Mouse (Mus musculus): ENCODE measurements at regions not wholly inside any gene's neighbourhood (a gene's known extent, or its start where the extent isn't known, plus 50 kb on each side); places are given as distances from the start of the nearest gene placed in this dataset.

DNA sequence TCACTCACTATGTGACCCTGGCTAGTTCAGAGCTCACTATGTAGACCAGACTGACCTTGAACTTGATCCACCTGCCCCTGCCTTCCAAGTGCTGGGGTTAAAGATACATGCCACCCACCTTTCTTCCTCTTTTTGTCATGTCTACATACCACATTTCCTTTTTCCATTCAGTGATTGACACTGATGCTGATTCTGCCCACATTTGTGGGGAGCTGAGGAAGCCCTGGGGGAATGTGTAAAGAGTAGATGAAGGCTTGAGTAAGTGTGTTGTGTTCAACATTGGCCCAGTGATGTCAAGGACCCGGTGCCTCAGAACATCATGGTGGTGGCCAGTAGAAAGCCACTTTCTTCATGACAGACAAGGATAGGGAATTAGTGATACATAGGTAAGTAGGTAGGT is 201.3 kb downstream of the Rpap3 start:
- 97% methylated on average over 1 of the region's 1 CpGs for WGBS
- H3K9ac ChIP-seq (replicated peaks; ENCODE audit: low read length), result no peak overlapping the region
- H3K4me3 ChIP-seq (replicated peaks; ENCODE audit: low read depth, low read length), result no peak overlapping the region
- H3K9me3 ChIP-seq (ENCODE audit: control insufficient read depth, low read length), result no peaks in the 10 kb centered on the region
- DNase-seq (no peak), ATAC-seq (ENCODE audit: low FRiP score, low TSS enrichment) (no peak)
- no peak overlapping the region for H3K4me2 ChIP-seq (ENCODE audit: low read length)
- no peak overlapping the region for H3K27ac ChIP-seq (replicated peaks; ENCODE audit: low read depth, low read length)
- no peaks in the 10 kb centered on the region for H3K36me3 ChIP-seq (ENCODE audit: control insufficient read depth, insufficient read depth, low read length)
- no peaks in the 10 kb centered on the region for H3K27me3 ChIP-seq (ENCODE audit: control insufficient read depth, insufficient read depth, low read length)
- no peaks in the 10 kb centered on the region for H3K4me1 ChIP-seq (ENCODE audit: control insufficient read depth, insufficient read depth, low read length)

DNA sequence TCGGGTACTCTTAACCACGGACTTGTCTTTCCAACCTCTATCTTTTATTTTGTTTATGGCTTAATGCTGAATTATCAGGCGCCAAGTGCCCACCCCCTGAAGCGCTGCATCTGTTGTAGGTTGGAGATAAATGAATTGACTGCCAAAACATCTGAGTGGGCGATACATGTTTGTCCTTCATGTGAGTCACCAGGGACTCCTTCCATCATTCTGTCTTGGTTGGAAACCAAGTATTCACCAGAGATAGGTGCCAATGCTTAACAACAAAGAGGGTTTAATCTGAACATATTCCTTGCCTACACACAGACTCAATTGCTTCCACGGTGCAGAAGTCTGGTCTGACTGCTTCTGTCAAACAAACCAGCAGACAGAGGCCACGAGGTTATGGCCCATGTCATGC is 203.6 kb downstream of the Rpap3 start:
- Histone ChIP-seq H3K9ac (replicated peaks; ENCODE audit: low read length) (no peak overlapping the region), H3K27ac (replicated peaks; ENCODE audit: low read depth, low read length) (no peak overlapping the region), H3K27me3 (ENCODE audit: control insufficient read depth, insufficient read depth, low read length) (no peaks in the 10 kb centered on the region), H3K4me1 (ENCODE audit: control insufficient read depth, insufficient read depth, low read length) (no peaks in the 10 kb centered on the region), H3K4me3 (replicated peaks; ENCODE audit: low read depth, low read length) (no peak overlapping the region), H3K9me3 (ENCODE audit: control insufficient read depth, low read length) (0 out of 2 replicates have a peak, but pooled peaks cover 2% of the 10 kb centered on the region), H3K36me3 (ENCODE audit: control insufficient read depth, insufficient read depth, low read length) (no peaks in the 10 kb centered on the region), H3K4me2 (ENCODE audit: low read length) (no peak overlapping the region)
- WGBS, result 92% methylated on average over 7 of the region's 7 CpGs
- ATAC-seq (ENCODE audit: low FRiP score, low TSS enrichment), result no peak
- DNase-seq, result no peak

DNA sequence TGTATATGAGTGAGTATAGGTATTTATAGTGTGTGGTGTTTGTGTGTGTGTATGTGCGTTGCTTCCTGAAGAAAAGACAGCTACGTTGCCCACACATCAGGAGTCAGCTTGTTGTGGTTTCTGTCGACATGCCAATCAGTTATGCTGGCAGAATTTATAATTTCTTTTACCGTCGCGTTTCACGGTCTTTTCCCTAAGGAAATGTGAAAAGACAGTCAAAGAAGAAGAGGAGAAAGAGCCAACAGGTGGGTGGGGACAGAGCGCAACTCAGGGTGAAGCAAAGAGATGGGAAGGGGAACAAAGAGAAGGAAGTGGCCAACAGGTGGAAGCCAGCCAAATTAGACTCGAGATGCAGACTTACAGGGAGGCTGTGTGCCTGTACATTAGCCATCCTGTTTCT is 204.2 kb downstream of the Rpap3 start:
- H3K4me1 ChIP-seq (ENCODE audit: control insufficient read depth, insufficient read depth, low read length), result no peaks in the 10 kb centered on the region
- 0 out of 2 replicates have a peak, but pooled peaks cover 2% of the 10 kb centered on the region for H3K9me3 ChIP-seq (ENCODE audit: control insufficient read depth, low read length)
- H3K36me3 ChIP-seq (ENCODE audit: control insufficient read depth, insufficient read depth, low read length), result no peaks in the 10 kb centered on the region
- WGBS, result 82% methylated on average over 9 of the region's 9 CpGs
- DNase-seq (no peak), ATAC-seq (ENCODE audit: low FRiP score, low TSS enrichment) (no peak)
- no peak overlapping the region for H3K9ac ChIP-seq (replicated peaks; ENCODE audit: low read length)
- H3K4me3 ChIP-seq (replicated peaks; ENCODE audit: low read depth, low read length), result no peak overlapping the region
- H3K27me3 ChIP-seq (ENCODE audit: control insufficient read depth, insufficient read depth, low read length), result no peaks in the 10 kb centered on the region
- H3K27ac ChIP-seq (replicated peaks; ENCODE audit: low read depth, low read length), result no peak overlapping the region
- no peak overlapping the region for H3K4me2 ChIP-seq (ENCODE audit: low read length)

DNA sequence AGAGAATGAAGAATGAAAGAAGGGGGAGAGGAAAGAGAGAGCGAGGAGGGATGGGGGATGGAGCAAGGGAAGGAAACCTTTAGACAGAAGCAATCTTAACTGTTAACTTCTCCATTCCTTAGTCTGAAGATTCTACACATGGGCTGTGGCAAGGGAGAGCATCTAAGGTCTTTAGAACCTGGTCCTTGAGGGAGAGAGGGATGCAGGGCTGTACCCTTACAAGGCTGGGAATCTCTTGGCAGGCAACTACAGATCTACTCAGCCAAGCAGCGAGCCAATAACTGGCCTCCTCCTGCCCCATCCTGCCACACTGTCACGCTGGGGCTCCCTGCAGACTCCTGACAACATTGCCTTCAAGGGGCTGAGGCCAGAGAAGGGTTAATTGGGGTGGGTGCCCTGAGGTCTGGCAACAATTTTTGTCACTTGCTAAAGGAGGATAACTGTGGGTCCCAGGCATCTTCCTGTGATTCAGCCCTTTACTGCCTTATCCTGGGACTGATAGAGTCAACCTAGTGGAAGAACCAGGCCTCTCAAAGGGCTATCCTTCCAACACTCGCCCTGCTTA is 205.7 kb downstream of the Rpap3 start:
- ATAC-seq (ENCODE audit: low FRiP score, low TSS enrichment) (no peak), DNase-seq (no peak)
- Histone ChIP-seq H3K36me3 (ENCODE audit: control insufficient read depth, insufficient read depth, low read length) (no peaks in the 10 kb centered on the region), H3K27ac (replicated peaks; ENCODE audit: low read depth, low read length) (no peak overlapping the region), H3K9ac (replicated peaks; ENCODE audit: low read length) (no peak overlapping the region), H3K4me2 (ENCODE audit: low read length) (no peak overlapping the region), H3K9me3 (ENCODE audit: control insufficient read depth, low read length) (peaks cover 6% of the 10 kb centered on the region; the same call in 1 of the 2 replicates), H3K4me1 (ENCODE audit: control insufficient read depth, insufficient read depth, low read length) (no peaks in the 10 kb centered on the region), H3K4me3 (replicated peaks; ENCODE audit: low read depth, low read length) (no peak overlapping the region), H3K27me3 (ENCODE audit: control insufficient read depth, insufficient read depth, low read length) (no peaks in the 10 kb centered on the region)
- 77% methylated on average over 4 of the region's 4 CpGs for WGBS

DNA sequence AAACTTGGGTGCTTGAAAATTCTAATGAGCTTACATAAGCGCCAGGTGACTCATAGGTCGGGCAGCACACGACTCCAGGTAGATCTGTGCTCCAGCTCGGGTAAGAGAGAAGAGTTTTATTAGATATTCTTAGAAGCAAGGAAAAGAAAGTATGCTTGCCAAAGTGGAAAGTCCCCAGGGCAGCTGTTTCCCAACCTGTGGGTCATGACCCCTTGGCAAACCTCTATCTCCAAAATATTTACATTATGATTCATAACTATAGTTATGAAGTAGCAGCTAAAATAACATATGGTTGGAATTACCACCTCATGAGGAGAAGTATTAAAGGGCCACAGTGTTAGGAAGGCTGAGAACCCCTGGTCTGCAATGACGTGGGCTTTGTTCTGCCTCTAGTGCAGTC is 206.4 kb downstream of the Rpap3 start:
- no peak for DNase-seq
- Histone ChIP-seq H3K36me3 (ENCODE audit: control insufficient read depth, insufficient read depth, low read length) (no peaks in the 10 kb centered on the region), H3K9me3 (ENCODE audit: control insufficient read depth, low read length) (peaks cover 6% of the 10 kb centered on the region; the same call in 1 of the 2 replicates), H3K27me3 (ENCODE audit: control insufficient read depth, insufficient read depth, low read length) (no peaks in the 10 kb centered on the region), H3K9ac (replicated peaks; ENCODE audit: low read length) (no peak overlapping the region), H3K27ac (replicated peaks; ENCODE audit: low read depth, low read length) (no peak overlapping the region), H3K4me1 (ENCODE audit: control insufficient read depth, insufficient read depth, low read length) (no peaks in the 10 kb centered on the region), H3K4me3 (replicated peaks; ENCODE audit: low read depth, low read length) (no peak overlapping the region), H3K4me2 (ENCODE audit: low read length) (no peak overlapping the region)
- ATAC-seq (ENCODE audit: low FRiP score, low TSS enrichment), result no peak
- WGBS, result 81% methylated on average over 5 of the region's 5 CpGs

DNA sequence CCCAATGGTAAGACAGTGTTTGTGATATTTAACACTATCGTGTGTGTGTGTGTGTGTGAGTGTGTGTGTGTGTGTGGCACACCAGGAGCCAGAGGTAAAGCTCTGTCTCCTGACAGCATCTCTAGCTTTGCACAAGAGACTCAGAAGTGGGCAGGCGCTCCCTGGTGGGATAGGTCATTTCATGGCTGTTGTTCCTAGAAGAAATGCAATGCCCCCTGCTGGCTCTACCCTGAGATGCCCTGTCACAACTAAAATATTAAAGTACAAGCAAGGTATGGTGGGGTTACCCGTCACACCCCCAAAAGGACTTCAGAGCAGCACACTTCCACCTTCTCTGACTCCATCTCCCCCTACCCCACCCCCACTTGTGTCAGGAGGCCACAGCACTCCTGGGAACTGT is 207.2 kb downstream of the Rpap3 start:
- ATAC-seq (ENCODE audit: low FRiP score, low TSS enrichment), result no peak
- DNase-seq, result no peak
- Histone ChIP-seq H3K4me2 (ENCODE audit: low read length) (no peak overlapping the region), H3K27me3 (ENCODE audit: control insufficient read depth, insufficient read depth, low read length) (no peaks in the 10 kb centered on the region), H3K27ac (replicated peaks; ENCODE audit: low read depth, low read length) (no peak overlapping the region), H3K4me3 (replicated peaks; ENCODE audit: low read depth, low read length) (no peak overlapping the region), H3K36me3 (ENCODE audit: control insufficient read depth, insufficient read depth, low read length) (no peaks in the 10 kb centered on the region), H3K4me1 (ENCODE audit: control insufficient read depth, insufficient read depth, low read length) (no peaks in the 10 kb centered on the region), H3K9ac (replicated peaks; ENCODE audit: low read length) (no peak overlapping the region), H3K9me3 (ENCODE audit: control insufficient read depth, low read length) (peaks cover 6% of the 10 kb centered on the region; the same call in 1 of the 2 replicates)
- WGBS, result 88% methylated on average over 3 of the region's 3 CpGs

DNA sequence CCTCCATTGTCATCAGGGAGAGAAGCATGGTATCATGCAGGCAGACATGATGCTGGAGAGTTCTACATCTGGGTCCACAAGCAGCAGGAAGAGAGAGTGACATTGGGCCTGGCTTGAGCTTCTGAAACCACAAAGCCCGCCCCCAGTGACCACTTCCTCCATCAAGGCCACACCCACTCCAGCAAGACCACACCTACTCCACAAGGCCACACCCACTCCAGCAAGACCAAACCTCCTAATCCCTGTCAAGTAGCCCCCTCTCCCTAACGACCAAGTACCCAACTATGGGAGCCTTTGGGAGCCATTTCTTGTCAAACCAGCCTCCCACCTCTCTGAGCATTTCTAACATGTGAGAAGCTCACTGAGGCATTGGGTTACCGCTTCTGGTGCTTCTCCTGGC is 209.6 kb downstream of the Rpap3 start:
- Histone ChIP-seq H3K4me2 (ENCODE audit: low read length) (no peak overlapping the region), H3K4me1 (ENCODE audit: control insufficient read depth, insufficient read depth, low read length) (no peaks in the 10 kb centered on the region), H3K9ac (replicated peaks; ENCODE audit: low read length) (no peak overlapping the region), H3K4me3 (replicated peaks; ENCODE audit: low read depth, low read length) (no peak overlapping the region), H3K27ac (replicated peaks; ENCODE audit: low read depth, low read length) (no peak overlapping the region), H3K9me3 (ENCODE audit: control insufficient read depth, low read length) (peaks cover 6% of the 10 kb centered on the region; the same call in 1 of the 2 replicates), H3K36me3 (ENCODE audit: control insufficient read depth, insufficient read depth, low read length) (no peaks in the 10 kb centered on the region), H3K27me3 (ENCODE audit: control insufficient read depth, insufficient read depth, low read length) (no peaks in the 10 kb centered on the region)
- DNase-seq, result no peak
- no peak for ATAC-seq (ENCODE audit: low FRiP score, low TSS enrichment)
- 88% methylated on average over 3 of the region's 3 CpGs for WGBS

DNA sequence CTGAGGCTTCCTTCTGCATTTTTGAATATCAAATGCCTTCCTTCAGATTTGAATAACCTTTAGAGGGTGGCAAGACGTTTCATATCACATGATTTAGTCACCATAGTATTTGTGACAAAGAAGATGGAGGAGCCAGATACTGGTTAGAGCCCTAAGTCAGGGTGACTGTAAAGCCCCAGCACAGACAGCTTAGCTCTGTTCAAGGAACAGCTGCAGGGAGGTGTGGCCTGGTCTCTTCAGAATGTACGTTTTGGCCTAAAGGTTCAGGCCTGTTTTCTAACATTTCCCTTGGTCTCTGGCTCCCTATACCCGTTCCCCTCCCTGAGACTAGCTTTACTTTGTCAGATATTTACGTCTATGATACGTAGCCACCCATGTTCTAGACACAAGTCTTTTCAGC is 212.3 kb downstream of the Rpap3 start:
- H3K4me3 ChIP-seq (replicated peaks; ENCODE audit: low read depth, low read length), result no peak overlapping the region
- H3K4me2 ChIP-seq (ENCODE audit: low read length), result no peak overlapping the region
- 84% methylated on average over 5 of the region's 5 CpGs for WGBS
- peaks cover 6% of the 10 kb centered on the region; the same call in 1 of the 2 replicates for H3K9me3 ChIP-seq (ENCODE audit: control insufficient read depth, low read length)
- no peak overlapping the region for H3K9ac ChIP-seq (replicated peaks; ENCODE audit: low read length)
- no peaks in the 10 kb centered on the region for H3K27me3 ChIP-seq (ENCODE audit: control insufficient read depth, insufficient read depth, low read length)
- no peaks in the 10 kb centered on the region for H3K4me1 ChIP-seq (ENCODE audit: control insufficient read depth, insufficient read depth, low read length)
- H3K27ac ChIP-seq (replicated peaks; ENCODE audit: low read depth, low read length), result no peak overlapping the region
- DNase-seq (no peak), ATAC-seq (ENCODE audit: low FRiP score, low TSS enrichment) (no peak)
- no peaks in the 10 kb centered on the region for H3K36me3 ChIP-seq (ENCODE audit: control insufficient read depth, insufficient read depth, low read length)

DNA sequence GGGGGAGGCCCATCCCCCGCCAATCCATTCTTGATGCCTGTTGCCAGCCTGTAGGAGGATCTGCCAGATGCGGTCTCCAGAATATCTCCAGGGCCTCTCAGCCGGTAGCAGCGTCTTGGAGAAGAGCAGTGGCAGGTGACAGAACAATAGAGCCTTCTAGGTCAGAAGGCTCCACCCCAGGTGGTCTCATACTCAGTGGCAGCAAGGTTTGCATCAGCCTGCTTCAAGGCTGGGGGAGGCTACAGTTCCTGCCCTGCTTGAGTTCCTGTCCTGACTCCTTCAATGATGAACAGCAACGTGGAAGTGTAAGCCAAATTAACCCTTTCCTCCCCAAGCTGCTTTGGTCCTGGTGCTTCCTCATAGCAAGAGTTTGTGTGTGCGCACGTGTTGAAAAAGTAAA is 213.8 kb downstream of the Rpap3 start:
- Histone ChIP-seq H3K4me1 (ENCODE audit: control insufficient read depth, insufficient read depth, low read length) (no peaks in the 10 kb centered on the region), H3K9me3 (ENCODE audit: control insufficient read depth, low read length) (peaks cover 4% of the 10 kb centered on the region; the same call in 1 of the 2 replicates), H3K4me2 (ENCODE audit: low read length) (no peak overlapping the region), H3K36me3 (ENCODE audit: control insufficient read depth, insufficient read depth, low read length) (no peaks in the 10 kb centered on the region), H3K27ac (replicated peaks; ENCODE audit: low read depth, low read length) (no peak overlapping the region), H3K4me3 (replicated peaks; ENCODE audit: low read depth, low read length) (no peak overlapping the region), H3K27me3 (ENCODE audit: control insufficient read depth, insufficient read depth, low read length) (no peaks in the 10 kb centered on the region), H3K9ac (replicated peaks; ENCODE audit: low read length) (no peak overlapping the region)
- ATAC-seq (ENCODE audit: low FRiP score, low TSS enrichment), result no peak
- no peak for DNase-seq
- WGBS, result 76% methylated on average over 7 of the region's 7 CpGs

Data from midbrain, embryonic 14.5 days (tissue).